Mouse (Mus musculus) liver, embryonic 14.5 days (tissue): ENCODE data around the gene Npcd. TPM values are rescaled to one million over a fixed set of nuclear protein-coding genes. Genes with fewer than 3 reads are reported as not detected.

Experiments used
- ATAC-seq: fragments of 200-750 bp; cut with Nextera tagmentation; 2 replicates; pipeline ENCODE4 v1.8.0; 2017; ENCODE audit warnings: moderate number of reproducible peaks, mild to moderate bottlenecking, moderate library complexity; ENCODE audit not compliant: insufficient read depth
- DNase-seq, 3 experiments: peaks; one replicate each; pipeline ENCODE4 v3.0.0-alpha.2; 2012 to 2013; ENCODE audit warnings: low read depth in 3 of 3, low spot score in 3 of 3
- H3K27ac ChIP-seq: fragments of 300-500 bp; sonication (generic); 2 replicates; pipeline ENCODE4 v1.5.1; 2014; ENCODE audit warnings: moderate library complexity, mild to moderate bottlenecking, control low read depth, inconsistent platforms
- H3K27me3 ChIP-seq: fragments of 300-500 bp; sonication (generic); 2 replicates; pipeline ENCODE4 v1.6.1; 2014; ENCODE audit warnings: mild to moderate bottlenecking, low read length, moderate library complexity; ENCODE audit not compliant: control insufficient read depth, insufficient read depth
- H3K36me3 ChIP-seq: fragments of 300-500 bp; sonication (generic); replicated peaks from 2 replicates; pipeline ENCODE4 v1.6.1; 2014; ENCODE audit warnings: low read depth; ENCODE audit not compliant: control insufficient read depth, insufficient read depth
- H3K4me1 ChIP-seq, 2 experiments: fragments of 200-500 bp in 1 of 2; fragments of 300-500 bp in 1 of 2; sonication (generic) in 1 of 2; replicated peaks; 2 replicates each; pipeline ENCODE4 v1.6.1; 2012 to 2014; ENCODE audit warnings: antibody characterized with exemption in 1 of 2, inconsistent platforms in 1 of 2, low read length in 1 of 2; ENCODE audit not compliant: control insufficient read depth in 2 of 2, insufficient read depth in 2 of 2
- H3K4me2 ChIP-seq: fragments of 300-500 bp; sonication (generic); 2 replicates; pipeline ENCODE4 v1.6.1; 2014; ENCODE audit warnings: low read depth, mild to moderate bottlenecking, control low read depth, moderate library complexity
- H3K4me3 ChIP-seq, 2 experiments: fragments of 200-500 bp in 1 of 2; fragments of 300-500 bp in 1 of 2; sonication (generic) in 1 of 2; 2 replicates each; pipeline ENCODE4 v1.5.1; 2012 to 2014; ENCODE audit warnings: low read depth in 2 of 2, low read length in 2 of 2, mild to moderate bottlenecking in 2 of 2, control low read depth in 1 of 2, inconsistent platforms in 1 of 2, moderate library complexity in 1 of 2; ENCODE audit not compliant: insufficient read depth in 1 of 2
- H3K9ac ChIP-seq: fragments of 300-500 bp; sonication (generic); replicated peaks from 2 replicates; pipeline ENCODE4 v1.6.1; 2014; ENCODE audit warnings: mild to moderate bottlenecking, control low read depth, moderate library complexity
- H3K9me3 ChIP-seq: fragments of 300-500 bp; sonication (generic); 2 replicates; pipeline ENCODE4 v1.6.1; 2016; ENCODE audit warnings: low read length, mixed read lengths; ENCODE audit not compliant: control insufficient read depth
- CTCF ChIP-seq: IDR thresholded peaks from 2 replicates; pipeline ENCODE4 v1.5.1; 2016; ENCODE audit warnings: antibody characterized with exemption, low read depth, control low read depth
- EP300 ChIP-seq: IDR thresholded peaks from 2 replicates; pipeline ENCODE4 v1.6.1; 2016; ENCODE audit warnings: antibody characterized with exemption, low read depth
- WGBS: fragments of 180-500 bp; shearing (Covaris S2); extraction: QIAGEN DNeasy Blood & Tissue Kit; methylation state at CpG from one replicate; pipeline ENCODE4 v1.1.7; 2014; ENCODE audit not compliant: insufficient replicate concordance; 5-methylcytosine and 5-hydroxymethylcytosine counted together
- polyA plus RNA-seq, 2 experiments: library from polyadenylated mRNA; depleted of rRNA in 1 of 2; stranded (reverse) in 1 of 2; unstranded in 1 of 2; fragments of >200 nt; fragmentation: Nextera tagmentation in 1 of 2; extraction: Ambion mirVana in 1 of 2; gene quantifications; 2 replicates each; pipeline versions ENCODE4 v1.2.1 to v1.2.3; 2012 to 2014

Npcd gene
- polyA plus RNA-seq, 2 experiments, result 0.08 TPM; not detected in 1

DNA sequence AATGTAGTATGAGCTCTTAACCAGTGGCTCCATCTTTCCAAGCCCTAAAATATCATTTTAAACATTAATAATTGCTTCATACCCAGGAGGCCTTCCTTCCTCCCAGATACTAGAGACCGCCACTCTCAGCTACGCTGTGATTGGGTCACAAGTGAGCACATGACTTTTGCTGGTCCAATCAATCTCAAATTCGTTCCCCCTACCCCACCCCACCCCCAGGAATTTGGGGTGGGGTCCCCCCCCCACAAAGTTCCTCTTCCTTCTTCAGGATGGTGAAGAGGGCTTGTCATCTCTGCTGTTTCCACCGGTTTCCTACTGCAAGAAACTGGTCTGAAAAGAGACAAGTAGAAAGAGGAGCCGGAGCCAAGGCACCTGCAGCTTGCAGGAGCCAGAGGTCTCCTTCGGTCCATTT lies 44.7 kb upstream of the Npcd start:
- Histone ChIP-seq H3K4me1 (0 out of 4 replicates have a peak, but pooled peaks cover 0 to 4% of the 10 kb centered on the region in 2 experiments), H3K27ac (no peak overlapping the region)

DNA sequence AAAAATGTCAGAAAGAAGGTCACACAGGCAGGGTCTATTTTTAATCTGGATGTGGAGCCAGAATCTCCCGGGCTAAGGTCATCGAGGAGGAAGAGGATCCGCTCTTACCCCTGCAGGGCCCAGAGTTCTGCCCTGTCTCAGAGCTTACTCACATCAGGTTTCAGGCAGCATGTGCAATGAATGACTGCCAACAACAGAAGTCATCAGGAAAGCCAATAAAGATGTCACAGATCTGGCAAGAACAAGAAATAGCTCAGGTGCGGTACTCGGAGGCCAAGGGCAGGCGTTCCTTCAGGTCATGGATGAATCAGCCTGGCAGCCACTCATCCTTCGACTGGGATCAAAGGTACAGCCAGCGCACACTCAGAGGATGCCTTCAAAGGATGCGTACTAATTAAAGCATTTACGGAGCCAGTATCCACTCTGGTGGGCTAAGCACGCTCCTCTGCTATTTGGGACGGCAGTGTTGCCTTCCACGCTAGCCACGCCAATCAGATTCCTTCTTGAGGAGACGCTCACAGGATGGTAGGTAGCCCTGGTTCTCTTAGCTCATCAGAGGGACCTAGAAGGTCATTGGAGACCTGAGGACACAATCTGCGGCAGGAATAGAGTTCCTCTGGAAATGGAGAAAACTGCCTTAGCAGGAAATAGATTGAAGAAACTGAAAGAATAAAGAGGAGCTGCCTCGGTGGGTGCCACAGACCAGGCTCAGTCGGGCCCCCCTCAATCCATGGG lies 41.4 kb upstream of the Npcd start:
- Histone ChIP-seq H3K36me3 (no peaks in the 10 kb centered on the region), H3K4me2 (no peak overlapping the region), H3K27ac (no peak overlapping the region), H3K4me1 (no peaks in the 10 kb centered on the region), H3K9me3 (no peaks in the 10 kb centered on the region), H3K27me3 (no peaks in the 10 kb centered on the region), H3K4me3 (no peak overlapping the region), H3K9ac (no peak overlapping the region)
- TF ChIP-seq EP300, result no peak
- no peak for TF ChIP-seq CTCF
- ATAC-seq (no peak), DNase-seq (no peak)
- WGBS, result 80% methylated on average over 18 of the region's 18 CpGs

More for the DNA sequence above, 44.7 kb upstream of the Npcd start:
- DNase-seq (no peak), ATAC-seq (no peak)
- H3K4me3 ChIP-seq, result no peak overlapping the region
- no peak overlapping the region for H3K9ac ChIP-seq
- TF ChIP-seq EP300 (no peak), CTCF (no peak)
- no peak overlapping the region for H3K4me2 ChIP-seq
- 64% methylated on average over 6 of the region's 6 CpGs for WGBS
- no peaks in the 10 kb centered on the region for H3K9me3 ChIP-seq
- H3K36me3 ChIP-seq, result no peaks in the 10 kb centered on the region
- no peaks in the 10 kb centered on the region; the same call in none of the 2 replicates for H3K27me3 ChIP-seq

DNA sequence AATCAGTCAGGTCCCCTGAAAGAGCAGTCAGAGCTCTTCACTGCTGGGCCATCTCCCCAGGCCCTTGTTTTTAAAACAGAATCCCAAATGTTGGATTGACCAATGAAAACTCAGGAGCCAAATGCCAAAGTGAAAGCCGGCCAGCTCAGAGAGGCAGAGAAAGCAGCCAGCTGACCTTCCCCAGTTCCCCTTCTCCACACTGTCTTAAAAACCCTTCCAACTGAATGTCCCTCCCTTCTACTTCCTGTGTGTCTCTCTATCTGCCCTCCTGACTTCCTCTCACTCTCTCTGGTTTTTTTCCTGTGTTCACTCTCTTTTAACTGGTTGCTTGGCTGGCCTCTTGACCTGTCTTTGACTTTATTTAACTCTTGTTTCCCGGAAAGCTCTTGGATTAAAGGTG lies 40.0 kb upstream of the Npcd start:
- no peak for ATAC-seq
- Histone ChIP-seq H3K9ac (no peak overlapping the region), H3K27me3 (no peaks in the 10 kb centered on the region), H3K36me3 (no peaks in the 10 kb centered on the region), H3K4me2 (no peak overlapping the region), H3K27ac (no peak overlapping the region), H3K4me1 (no peaks in the 10 kb centered on the region), H3K9me3 (no peaks in the 10 kb centered on the region), H3K4me3 (no peak overlapping the region)
- TF ChIP-seq CTCF (no peak), EP300 (no peak)
- DNase-seq, result no peak
- 30% methylated on average over 2 of the region's 2 CpGs for whole genome bisulfite sequencing

DNA sequence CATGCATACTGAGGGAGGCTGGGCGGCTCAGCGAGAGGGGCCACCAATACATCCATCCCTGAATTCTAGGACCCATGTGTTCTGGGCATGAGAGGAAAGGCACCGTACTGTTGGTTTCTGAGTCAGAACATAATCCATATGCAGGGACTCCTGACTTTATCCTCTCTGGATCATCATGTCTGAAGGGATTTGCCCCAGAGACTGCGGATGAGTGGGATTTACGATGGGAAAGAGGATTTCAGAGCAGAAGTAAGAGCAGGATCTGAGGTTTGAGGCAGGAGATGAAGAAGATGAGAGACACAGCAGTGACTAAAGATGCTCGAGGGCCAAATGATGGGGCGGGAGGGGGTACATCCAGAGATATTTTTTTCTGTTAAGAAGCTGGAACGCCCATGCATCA lies 39.5 kb upstream of the Npcd start:
- Histone ChIP-seq H3K36me3 (no peaks in the 10 kb centered on the region), H3K4me2 (no peak overlapping the region), H3K9ac (no peak overlapping the region), H3K4me1 (no peaks in the 10 kb centered on the region), H3K4me3 (no peak overlapping the region), H3K27ac (no peak overlapping the region), H3K27me3 (no peaks in the 10 kb centered on the region), H3K9me3 (no peaks in the 10 kb centered on the region)
- DNase-seq (no peak), ATAC-seq (no peak)
- WGBS, result 62% methylated on average over 8 of the region's 8 CpGs
- no peak for TF ChIP-seq EP300
- TF ChIP-seq CTCF, result no peak

DNA sequence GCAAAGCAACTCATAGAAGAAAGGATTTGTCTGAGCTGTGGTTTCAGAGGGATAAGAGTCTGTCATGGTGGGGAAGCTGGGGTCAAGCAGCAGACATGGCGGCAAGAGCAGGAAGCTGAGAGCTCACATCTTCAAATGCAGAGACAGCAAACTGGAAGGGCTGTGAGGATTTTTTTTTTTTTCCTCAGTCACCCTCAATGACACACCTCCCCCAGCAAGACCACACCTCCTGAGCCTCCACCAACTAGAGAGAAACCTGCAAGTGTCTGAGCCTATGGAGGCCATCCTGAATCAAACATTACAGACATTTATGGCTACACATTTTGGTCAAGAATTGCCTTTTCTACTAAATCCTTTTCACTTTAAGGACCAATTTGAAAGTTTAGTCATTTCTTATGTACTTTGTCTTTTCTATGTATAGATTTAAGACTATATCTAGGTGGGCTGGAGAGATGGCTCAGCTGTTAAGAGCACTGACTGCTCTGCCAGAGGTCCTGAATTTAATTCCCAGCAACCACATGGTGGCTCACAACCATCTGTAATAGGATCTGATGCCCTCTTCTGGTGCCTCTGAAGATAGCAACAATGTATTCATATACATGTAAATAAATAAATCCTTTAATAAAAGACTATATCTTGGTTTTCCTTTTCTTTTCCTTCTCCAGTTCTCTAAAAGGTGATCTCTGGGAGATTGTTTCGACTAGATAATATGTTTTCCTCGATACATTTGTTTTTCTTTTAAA lies 33.4 kb upstream of the Npcd start:
- no peak for ATAC-seq
- no peak for TF ChIP-seq CTCF
- no peak for TF ChIP-seq EP300
- Histone ChIP-seq H3K27ac (no peak overlapping the region), H3K4me2 (no peak overlapping the region), H3K27me3 (no peaks in the 10 kb centered on the region), H3K36me3 (no peaks in the 10 kb centered on the region), H3K4me1 (no peaks in the 10 kb centered on the region), H3K9me3 (no peaks in the 10 kb centered on the region), H3K9ac (no peak overlapping the region), H3K4me3 (no peak overlapping the region)
- DNase-seq, result no peak
- WGBS, result 45% methylated on average over 3 of the region's 3 CpGs
